Mouse (Mus musculus) limb, embryonic 14.5 days (tissue): ENCODE measurements around the gene Nmnat3. TPM values are rescaled to one million over a fixed set of nuclear protein-coding genes. Genes with fewer than 3 reads are reported as not detected.

Experiments used
- ATAC-seq: fragments of 200-750 bp; cut with Nextera tagmentation; 2 replicates; pipeline ENCODE4 v1.8.0; 2017; ENCODE audit warnings: low read depth, moderate number of reproducible peaks, moderate TSS enrichment; ENCODE audit not compliant: low FRiP score
- DNase-seq: peaks from one replicate; pipeline ENCODE4 v3.0.0-alpha.2; 2015; ENCODE audit warnings: low spot score
- H3K27ac ChIP-seq: fragments of 300-500 bp; sonication (generic); replicated peaks from 2 replicates; pipeline ENCODE4 v1.5.1; 2014; ENCODE audit warnings: low read depth, mild to moderate bottlenecking, low read length, moderate library complexity, mixed read lengths
- H3K27me3 ChIP-seq: fragments of 300-500 bp; sonication (generic); 2 replicates; pipeline ENCODE4 v1.6.1; 2014; ENCODE audit warnings: low read length, mixed read lengths; ENCODE audit not compliant: control insufficient read depth, insufficient read depth
- H3K36me3 ChIP-seq: fragments of 300-500 bp; sonication (generic); 2 replicates; pipeline ENCODE4 v1.6.1; 2014; ENCODE audit warnings: mild to moderate bottlenecking, low read length, moderate library complexity, mixed read lengths; ENCODE audit not compliant: control insufficient read depth, insufficient read depth
- H3K4me1 ChIP-seq: fragments of 300-500 bp; sonication (generic); 2 replicates; pipeline ENCODE4 v1.6.1; 2014; ENCODE audit warnings: antibody characterized with exemption, low read length, mixed read lengths; ENCODE audit not compliant: control insufficient read depth, insufficient read depth
- H3K4me2 ChIP-seq: fragments of 300-500 bp; sonication (generic); replicated peaks from 2 replicates; pipeline ENCODE4 v1.6.1; 2014; ENCODE audit warnings: low read depth, mild to moderate bottlenecking, low read length, moderate library complexity; ENCODE audit not compliant: severe bottlenecking
- H3K4me3 ChIP-seq: fragments of 300-500 bp; sonication (generic); replicated peaks from 2 replicates; pipeline ENCODE4 v1.5.1; 2014; ENCODE audit warnings: low read length
- H3K9ac ChIP-seq: fragments of 300-500 bp; sonication (generic); 2 replicates; pipeline ENCODE4 v1.6.1; 2014; ENCODE audit warnings: mild to moderate bottlenecking, low read depth, low read length, moderate library complexity; ENCODE audit not compliant: severe bottlenecking
- H3K9me3 ChIP-seq: fragments of 300-500 bp; sonication (generic); 2 replicates; pipeline ENCODE4 v1.6.1; 2016; ENCODE audit warnings: low read length; ENCODE audit not compliant: control insufficient read depth
- POLR2A ChIP-seq: fragments of 200-500 bp; IDR thresholded peaks from 2 replicates; pipeline ENCODE4 v1.8.0; 2012; ENCODE audit warnings: inconsistent platforms, mild to moderate bottlenecking, moderate library complexity, borderline replicate concordance; ENCODE audit not compliant: insufficient read depth, insufficient read length; ENCODE audit errors: extremely low read depth
- WGBS: fragments of 180-500 bp; shearing (Covaris S2); extraction: QIAGEN DNeasy Blood & Tissue Kit; methylation state at CpG from one replicate; pipeline ENCODE4 v1.1.7; 2014; 5-methylcytosine and 5-hydroxymethylcytosine counted together
- polyA plus RNA-seq, 2 experiments: library from polyadenylated mRNA; depleted of rRNA in 1 of 2; stranded (reverse) in 1 of 2; unstranded in 1 of 2; fragments of >200 nt; fragmentation: Nextera tagmentation in 1 of 2; extraction: Ambion mirVana in 1 of 2; gene quantifications; 2 replicates each; pipeline versions ENCODE4 v1.2.1 to v1.2.3; 2012 to 2014

Nmnat3 gene
- polyA plus RNA-seq, 2 experiments = 3.5 to 7.1 TPM

GRCm38 (mm10) chr9:98409137-98409536 lies 121.9 kb downstream of the Nmnat3 start:
- Histone ChIP-seq H3K9ac (no peak overlapping the region), H3K4me1 (no peaks in the 10 kb centered on the region), H3K9me3 (no peaks in the 10 kb centered on the region), H3K27me3 (no peaks in the 10 kb centered on the region), H3K4me3 (no peak overlapping the region), H3K4me2 (no peak overlapping the region), H3K36me3 (no peaks in the 10 kb centered on the region), H3K27ac (no peak overlapping the region)
- ATAC-seq (no peak), DNase-seq (peak; percentile 57)
- 24% methylated on average over 3 of the region's 3 CpGs for whole genome bisulfite sequencing
- no peak for TF ChIP-seq POLR2A

GRCm38 (mm10) chr9:98415427-98415826 lies 128.2 kb downstream of the Nmnat3 start:
- DNase-seq = no peak
- Histone ChIP-seq H3K9me3 (no peaks in the 10 kb centered on the region), H3K4me1 (no peaks in the 10 kb centered on the region), H3K36me3 (no peaks in the 10 kb centered on the region), H3K27ac (no peak overlapping the region), H3K4me2 (no peak overlapping the region), H3K27me3 (no peaks in the 10 kb centered on the region), H3K9ac (no peak overlapping the region), H3K4me3 (no peak overlapping the region)
- no peak for ATAC-seq
- TF ChIP-seq POLR2A = no peak
- 88% methylated on average over 4 of the region's 4 CpGs for WGBS

GRCm38 (mm10) chr9:98417919-98418318 lies 130.7 kb downstream of the Nmnat3 start:
- ATAC-seq = no peak
- 51% methylated on average over 7 of the region's 7 CpGs for WGBS
- Histone ChIP-seq H3K4me1 (no peaks in the 10 kb centered on the region), H3K27me3 (no peaks in the 10 kb centered on the region), H3K27ac (no peak overlapping the region), H3K4me3 (no peak overlapping the region), H3K4me2 (no peak overlapping the region), H3K36me3 (no peaks in the 10 kb centered on the region), H3K9me3 (no peaks in the 10 kb centered on the region), H3K9ac (no peak overlapping the region)
- DNase-seq = peak; percentile 32
- TF ChIP-seq POLR2A = no peak

- ATAC-seq (no peak), DNase-seq (no peak)
- WGBS = 81% methylated on average over 3 of the region's 3 CpGs
- Histone ChIP-seq H3K27ac (no peak overlapping the region), H3K4me2 (no peak overlapping the region), H3K4me3 (no peak overlapping the region), H3K27me3 (no peaks in the 10 kb centered on the region), H3K4me1 (no peaks in the 10 kb centered on the region), H3K9me3 (no peaks in the 10 kb centered on the region), H3K36me3 (no peaks in the 10 kb centered on the region), H3K9ac (no peak overlapping the region)
- no peak for TF ChIP-seq POLR2A
Observed at GRCm38 (mm10) chr9:98418346-98418745, 131.1 kb downstream of the Nmnat3 start.

- Histone ChIP-seq H3K4me2 (no peak overlapping the region), H3K4me3 (no peak overlapping the region), H3K9ac (no peak overlapping the region), H3K9me3 (no peaks in the 10 kb centered on the region), H3K36me3 (no peaks in the 10 kb centered on the region), H3K27me3 (no peaks in the 10 kb centered on the region), H3K27ac (no peak overlapping the region), H3K4me1 (0 out of 2 replicates have a peak, but pooled peaks cover 7% of the 10 kb centered on the region)
- no peak for DNase-seq
- TF ChIP-seq POLR2A = no peak
- WGBS = 71% methylated on average over 1 of the region's 1 CpGs
- no peak for ATAC-seq
Observed at GRCm38 (mm10) chr9:98420666-98421065, 133.4 kb downstream of the Nmnat3 start.

GRCm38 (mm10) chr9:98421903-98422302 lies 134.7 kb downstream of the Nmnat3 start:
- Histone ChIP-seq H3K4me2 (no peak overlapping the region), H3K9ac (no peak overlapping the region), H3K27ac (no peak overlapping the region), H3K9me3 (no peaks in the 10 kb centered on the region), H3K4me3 (no peak overlapping the region), H3K36me3 (no peaks in the 10 kb centered on the region), H3K27me3 (no peaks in the 10 kb centered on the region), H3K4me1 (peaks cover 14% of the 10 kb centered on the region)
- ATAC-seq (no peak), DNase-seq (no peak)
- no peak for TF ChIP-seq POLR2A
- WGBS = 63% methylated on average over 3 of the region's 3 CpGs
